Comparison of ENCODE assay signal across 14 mouse cellular contexts in the genomic region with DNA sequence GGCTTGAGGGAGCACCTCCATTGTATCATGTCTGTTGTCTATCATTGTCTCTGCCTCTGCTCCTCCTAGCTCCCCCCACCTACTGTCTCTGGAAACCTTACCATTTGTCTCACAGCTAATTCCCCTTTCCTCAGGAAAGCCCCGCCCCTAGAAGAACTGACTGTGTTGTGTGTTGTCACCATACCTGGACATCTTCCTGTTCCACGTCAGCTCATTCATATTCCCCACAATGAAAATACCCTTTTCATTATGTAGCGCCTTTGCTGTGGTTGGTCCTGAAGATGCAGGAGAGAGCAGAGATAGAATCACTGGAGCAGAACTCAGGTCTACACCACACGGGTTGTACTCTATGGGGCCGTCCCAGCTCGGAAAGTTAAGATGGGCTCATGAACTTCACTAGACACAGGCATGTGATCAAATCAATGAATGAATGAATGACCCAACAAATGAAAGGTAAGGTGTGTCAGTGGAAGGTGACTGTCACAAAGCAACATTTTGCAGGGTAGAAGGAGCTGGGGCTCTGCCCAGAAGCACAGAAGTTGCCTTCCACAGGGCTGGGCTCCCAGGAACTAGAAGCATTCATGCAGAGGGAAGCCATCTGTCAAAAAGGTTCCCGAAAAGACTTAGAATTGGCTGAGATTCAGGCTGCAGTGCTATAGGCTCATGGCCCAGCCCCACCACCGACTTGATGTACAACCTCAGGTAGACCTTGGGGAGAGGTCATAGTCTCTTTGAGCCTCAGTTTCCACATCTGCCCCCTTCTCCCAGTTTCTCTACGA.
DNase-seq lines count a peak whose midpoint lies in the region; ATAC-seq and TF ChIP-seq lines count a peak whose summit lies in the region.
"Had no signal": no experiment of that assay in that cellular context is flagged by ENCODE, and none has a peak within 500 bp of the region (broad histone marks: within the 10 kb centered on the region; RNA-seq: fewer than 3 reads in every experiment).

No protein-coding gene starts in this region.

- no peak for TF ChIP-seq CTCF in layer of hippocampus, adult 2 months (conservative IDR thresholded peaks at IDR 0.05)

- H3K36me3 ChIP-seq in forebrain, embryonic 13.5 days (ENCODE audit: poor library complexity, severe bottlenecking), result no peaks in the 10 kb centered on the region
- no peaks in the 10 kb centered on the region for H3K36me3 ChIP-seq in forebrain, embryonic 11.5 days (ENCODE audit: control insufficient read depth, insufficient read depth, low read length)
- H3K36me3 ChIP-seq: limb, embryonic 12.5 days had no signal

- H3K4me3 ChIP-seq in forebrain, embryonic 13.5 days, result no peak overlapping the region
- no peak overlapping the region for H3K4me3 ChIP-seq in forebrain, embryonic 11.5 days (ENCODE audit: low read depth, low read length)
- no peak overlapping the region for H3K4me3 ChIP-seq in layer of hippocampus, adult 2 months
- H3K4me3 ChIP-seq: limb, embryonic 12.5 days; myocyte had no signal

- H3K4me2 ChIP-seq in forebrain, embryonic 13.5 days, result no peak overlapping the region
- no peak overlapping the region for H3K4me2 ChIP-seq in forebrain, embryonic 11.5 days (ENCODE audit: low read depth, low read length, severe bottlenecking)
- H3K4me2 ChIP-seq: limb, embryonic 12.5 days had no signal

- peaks cover 36% of the 10 kb centered on the region; the same call in 1 of the 2 replicates for H3K4me1 ChIP-seq in forebrain, embryonic 13.5 days
- H3K4me1 ChIP-seq in forebrain, embryonic 11.5 days (replicated peaks; ENCODE audit: control insufficient read depth, insufficient read depth, low read length), result no peaks in the 10 kb centered on the region; the same call in 1 of the 2 replicates

- H3K27me3 ChIP-seq in forebrain, embryonic 13.5 days, result no peaks in the 10 kb centered on the region
- no peaks in the 10 kb centered on the region for H3K27me3 ChIP-seq in forebrain, embryonic 11.5 days (ENCODE audit: control insufficient read depth, insufficient read depth, low read length)
- H3K27me3 ChIP-seq: limb, embryonic 12.5 days had no signal

- no peaks in the 10 kb centered on the region for H3K9me3 ChIP-seq in forebrain, embryonic 13.5 days (replicated peaks)
- no peaks in the 10 kb centered on the region for H3K9me3 ChIP-seq in forebrain, embryonic 11.5 days (ENCODE audit: control insufficient read depth, low read length)
- H3K9me3 ChIP-seq: limb, embryonic 12.5 days had no signal

- DNase-seq in forebrain, embryonic 11.5 days (ENCODE audit: low spot score), result no peak
- DNase-seq in right cerebral cortex, postnatal 10 days (ENCODE audit: low spot score in 2 of 2), result peak; percentile 58
- no peak for DNase-seq in right cerebral cortex, adult 2 months (ENCODE audit: low spot score in 2 of 2)
- DNase-seq in layer of hippocampus, adult 2 months (ENCODE audit: low spot score in 2 of 2), result peak; percentile 44 to 52
- DNase-seq in right cerebral cortex, postnatal 25 days, result peak; percentile 31
- no peak for DNase-seq in adrenal gland, postnatal 14 days
- no peak for DNase-seq in kidney, postnatal 10 days
- DNase-seq: heart, postnatal 4 days; liver, postnatal 0 days; thymus, adult 18-20 months had no signal

- WGBS in forebrain, embryonic 13.5 days, result 88% methylated on average over 9 of the region's 9 CpGs
- WGBS in forebrain, embryonic 11.5 days, result 89% methylated on average over 9 of the region's 9 CpGs

- peak overlapping the region; percentile 26; the same call in 1 of the 2 replicates for H3K27ac ChIP-seq in forebrain, embryonic 13.5 days
- H3K27ac ChIP-seq in forebrain, embryonic 11.5 days (ENCODE audit: low read depth, low read length), result no peak overlapping the region
- peak overlapping the region; percentile 4; the same call in 1 of the 2 replicates for H3K27ac ChIP-seq in layer of hippocampus, adult 2 months
- H3K27ac ChIP-seq: kidney, postnatal 0 days; limb, embryonic 12.5 days had no signal

- no peak overlapping the region for H3K9ac ChIP-seq in forebrain, embryonic 13.5 days
- H3K9ac ChIP-seq in forebrain, embryonic 11.5 days (ENCODE audit: low read length), result no peak overlapping the region
- H3K9ac ChIP-seq: limb, embryonic 12.5 days; liver, postnatal 0 days had no signal

- ATAC-seq in forebrain, embryonic 13.5 days, result peak; percentile 52
- ATAC-seq in forebrain, embryonic 11.5 days (replicated peaks; ENCODE audit: low FRiP score), result no peak
- ATAC-seq: liver, postnatal 0 days had no signal

Comparison
In these comparisons a context has a peak if more than half of its experiments do, and no peak if none do; other contexts are left out.
1. DNase-seq: peak in right cerebral cortex, postnatal 10 days (2 of 2), layer of hippocampus, adult 2 months (2 of 2) and right cerebral cortex, postnatal 25 days (single experiment); none in forebrain, embryonic 11.5 days (single experiment), right cerebral cortex, adult 2 months (0 of 2), adrenal gland, postnatal 14 days (single experiment) and kidney, postnatal 10 days (single experiment).